Mouse (Mus musculus) liver, adult 2 months (tissue): ENCODE data around the gene Hoga1.

ENCODE experiments used
- CTCF ChIP-seq: fragments of 200-500 bp; IDR thresholded peaks from 2 replicates; pipeline ENCODE4 v1.5.1; 2011; ENCODE audit warnings: low read depth, low read length, control low read depth
- POLR2A ChIP-seq: fragments of 200-500 bp; IDR thresholded peaks from 2 replicates; pipeline ENCODE4 v1.6.1; 2011; ENCODE audit warnings: low read length, control low read depth; ENCODE audit not compliant: insufficient read depth; ENCODE audit errors: extremely low read depth

- TF ChIP-seq CTCF (peak; percentile 93), POLR2A (0 out of 2 replicates have a peak, but pooled peaks have one; percentile 13)
These were observed 9.8 kb upstream of the Hoga1 start, which contains the start of gene Ankrd2 for GRCm38 (mm10) chr19:42035456-42036248.
